In genomic region chr4:105853086-105853485, GRCm38 (mm10) we compare ENCODE assay signal across 30 mouse cellular contexts.
DNase-seq lines count a peak whose midpoint lies in the region; ATAC-seq lines count a peak whose summit lies in the region.
"Had no signal": no experiment of that assay in that cellular context is flagged by ENCODE, and none has a peak within 500 bp of the region (broad histone marks: within the 10 kb centered on the region; RNA-seq: fewer than 3 reads in every experiment).

No protein-coding gene starts in this region.

- H3K27ac ChIP-seq in midbrain, embryonic 11.5 days (ENCODE audit: low read depth, low read length): no peak overlapping the region
- no peak overlapping the region for H3K27ac ChIP-seq in midbrain, embryonic 13.5 days
- 0 out of 2 replicates have a peak overlapping the region, but pooled peaks have one; percentile 34 for H3K27ac ChIP-seq in embryonic facial prominence, embryonic 15.5 days (replicated peaks)
- no peak overlapping the region for H3K27ac ChIP-seq in forebrain, embryonic 16.5 days (ENCODE audit: low read length)
- H3K27ac ChIP-seq: forebrain, embryonic 12.5 days; gastrocnemius, adult 2 months; heart, embryonic 15.5 days; hindbrain, embryonic 14.5 days; hindbrain, postnatal 0 days had no signal

- no peaks in the 10 kb centered on the region for H3K36me3 ChIP-seq in midbrain, embryonic 11.5 days (ENCODE audit: control insufficient read depth, insufficient read depth, low read length)
- no peaks in the 10 kb centered on the region for H3K36me3 ChIP-seq in midbrain, embryonic 13.5 days
- no peaks in the 10 kb centered on the region for H3K36me3 ChIP-seq in embryonic facial prominence, embryonic 15.5 days
- no peaks in the 10 kb centered on the region for H3K36me3 ChIP-seq in forebrain, embryonic 16.5 days (ENCODE audit: control insufficient read depth, insufficient read depth)
- H3K36me3 ChIP-seq: forebrain, embryonic 12.5 days; G1E; heart, embryonic 12.5 days; heart, embryonic 15.5 days had no signal

- peak; percentile 35 for DNase-seq in heart, adult 11 months
- DNase-seq in heart, postnatal 14 days: no peak
- peak; percentile 26 for DNase-seq in midbrain, embryonic 11.5 days (ENCODE audit: low spot score, missing footprints)
- DNase-seq in cerebellum, postnatal 36 days: no peak
- no peak for DNase-seq in right cerebral cortex, adult 2 months (ENCODE audit: low spot score in 2 of 2)
- DNase-seq: adrenal gland, adult 2 months; adrenal gland, postnatal 14 days; B cell, adult 2 months; cerebellum, adult 11 months; cerebellum, adult 2 months; cerebellum, adult 9-11 months; cerebellum, postnatal 25 days; embryo, embryonic 11 days; forebrain, postnatal 0 days; gastrocnemius, adult 2 months; gastrocnemius, postnatal 14 days; heart, adult 18-20 months; heart, postnatal 10 days; heart, postnatal 4 days; kidney, adult 11 months had no signal

- no peak for ATAC-seq in midbrain, embryonic 11.5 days (ENCODE audit: low FRiP score)
- no peak for ATAC-seq in midbrain, embryonic 13.5 days
- ATAC-seq in embryonic facial prominence, embryonic 15.5 days (ENCODE audit: insufficient number of reproducible peaks, low FRiP score, low TSS enrichment, low read depth): no peak
- no peak for ATAC-seq in forebrain, embryonic 16.5 days
- ATAC-seq: forebrain, postnatal 0 days; hindbrain, postnatal 0 days; inflammation-experienced regulatory T-cells, adult 6 months had no signal

- H3K4me3 ChIP-seq in midbrain, embryonic 11.5 days (ENCODE audit: low read depth, low read length): no peak overlapping the region
- no peak overlapping the region for H3K4me3 ChIP-seq in midbrain, embryonic 13.5 days (replicated peaks)
- H3K4me3 ChIP-seq in embryonic facial prominence, embryonic 15.5 days (replicated peaks): no peak overlapping the region
- no peak overlapping the region for H3K4me3 ChIP-seq in forebrain, embryonic 16.5 days (replicated peaks; ENCODE audit: low read length)
- H3K4me3 ChIP-seq: forebrain, embryonic 12.5 days; gastrocnemius, adult 2 months; heart, embryonic 12.5 days; heart, embryonic 15.5 days had no signal

- no peak overlapping the region for H3K9ac ChIP-seq in midbrain, embryonic 11.5 days (ENCODE audit: low read length)
- H3K9ac ChIP-seq in midbrain, embryonic 13.5 days (replicated peaks): no peak overlapping the region
- H3K9ac ChIP-seq in embryonic facial prominence, embryonic 15.5 days: no peak overlapping the region
- H3K9ac ChIP-seq in forebrain, embryonic 16.5 days (replicated peaks; ENCODE audit: low read depth, low read length): no peak overlapping the region
- H3K9ac ChIP-seq: forebrain, embryonic 12.5 days; forebrain, postnatal 0 days; heart, embryonic 12.5 days; heart, embryonic 15.5 days; hindbrain, embryonic 14.5 days had no signal

- no peaks in the 10 kb centered on the region for H3K27me3 ChIP-seq in midbrain, embryonic 11.5 days (ENCODE audit: control insufficient read depth, insufficient read depth, low read length)
- no peaks in the 10 kb centered on the region for H3K27me3 ChIP-seq in midbrain, embryonic 13.5 days
- H3K27me3 ChIP-seq in embryonic facial prominence, embryonic 15.5 days: no peaks in the 10 kb centered on the region
- no peaks in the 10 kb centered on the region for H3K27me3 ChIP-seq in forebrain, embryonic 16.5 days (replicated peaks; ENCODE audit: control insufficient read depth, insufficient read depth, low read length)
- H3K27me3 ChIP-seq: forebrain, embryonic 12.5 days; heart, embryonic 12.5 days; heart, embryonic 15.5 days had no signal

- intact Hi-C loops in heart, postnatal 14 days (cut with DNase I): no loop called here

- WGBS in midbrain, embryonic 11.5 days: 97% methylated on average over 6 of the region's 6 CpGs
- WGBS in midbrain, embryonic 13.5 days: 96% methylated on average over 6 of the region's 6 CpGs
- 68% methylated on average over 6 of the region's 6 CpGs for WGBS in embryonic facial prominence, embryonic 15.5 days
- WGBS in forebrain, embryonic 16.5 days: 95% methylated on average over 6 of the region's 6 CpGs

- no peaks in the 10 kb centered on the region for H3K4me1 ChIP-seq in midbrain, embryonic 11.5 days (ENCODE audit: control insufficient read depth, insufficient read depth, low read length)
- H3K4me1 ChIP-seq in midbrain, embryonic 13.5 days (replicated peaks): no peaks in the 10 kb centered on the region
- no peaks in the 10 kb centered on the region for H3K4me1 ChIP-seq in embryonic facial prominence, embryonic 15.5 days
- no peaks in the 10 kb centered on the region for H3K4me1 ChIP-seq in forebrain, embryonic 16.5 days (replicated peaks; ENCODE audit: control insufficient read depth, insufficient read depth, low read length)
- H3K4me1 ChIP-seq: forebrain, embryonic 12.5 days; heart, embryonic 12.5 days; heart, embryonic 15.5 days had no signal

- no peak overlapping the region for H3K4me2 ChIP-seq in midbrain, embryonic 11.5 days
- H3K4me2 ChIP-seq in midbrain, embryonic 13.5 days (replicated peaks): no peak overlapping the region
- H3K4me2 ChIP-seq in embryonic facial prominence, embryonic 15.5 days (replicated peaks): no peak overlapping the region
- no peak overlapping the region for H3K4me2 ChIP-seq in forebrain, embryonic 16.5 days (ENCODE audit: low read length)
- H3K4me2 ChIP-seq: forebrain, embryonic 12.5 days; heart, embryonic 12.5 days; heart, embryonic 15.5 days; hindbrain, embryonic 14.5 days had no signal

- H3K9me3 ChIP-seq in midbrain, embryonic 11.5 days (ENCODE audit: control insufficient read depth, low read length): no peaks in the 10 kb centered on the region; the same call in 1 of the 2 replicates
- H3K9me3 ChIP-seq in midbrain, embryonic 13.5 days: peaks cover 8% of the 10 kb centered on the region; the same call in 1 of the 2 replicates
- H3K9me3 ChIP-seq in embryonic facial prominence, embryonic 15.5 days (replicated peaks): no peaks in the 10 kb centered on the region
- no peaks in the 10 kb centered on the region for H3K9me3 ChIP-seq in forebrain, embryonic 16.5 days (ENCODE audit: control insufficient read depth, low read length)
- H3K9me3 ChIP-seq: forebrain, embryonic 12.5 days; heart, embryonic 15.5 days had no signal

Comparison
In these comparisons a context has a peak if more than half of its experiments do, and no peak if none do; other contexts are left out.
1. DNase-seq: peak in heart, adult 11 months (single experiment) and midbrain, embryonic 11.5 days (single experiment); none in heart, postnatal 14 days (0 of 2), cerebellum, postnatal 36 days (0 of 2) and right cerebral cortex, adult 2 months (0 of 2).